Mouse (Mus musculus): Measurements from ENCODE around the gene Pex10. TPM values are rescaled to one million over a fixed set of nuclear protein-coding genes. Genes with fewer than 3 reads are reported as not detected.

Gene Pex10
- polyA plus RNA-seq, 1 experiment from 2014 or later = 21.3 TPM

Other genes starting within 250 kb of the Pex10 start
- gene Ttc34, start 229.6 kb upstream of the Pex10 start, polyA plus RNA-seq (2015; fragmentation: Nextera tagmentation; extraction: Ambion mirVana) = 0.12 and 0.27 TPM in 2 replicates
- 0.20 and 0.23 TPM in 2 replicates for gene Mmel1, start 197.4 kb upstream of the Pex10 start, polyA plus RNA-seq (2015; fragmentation: Nextera tagmentation; extraction: Ambion mirVana)
- 57.3 and 65.5 TPM in 2 replicates for gene Fam213b, start 167.9 kb upstream of the Pex10 start, polyA plus RNA-seq (2015; fragmentation: Nextera tagmentation; extraction: Ambion mirVana)
- 0.86 and 1.1 TPM in 2 replicates for gene Tnfrsf14, start 138.5 kb upstream of the Pex10 start, polyA plus RNA-seq (2015; fragmentation: Nextera tagmentation; extraction: Ambion mirVana)
- 1.1 and 1.3 TPM in 2 replicates for gene Hes5, start 106.1 kb upstream of the Pex10 start, polyA plus RNA-seq (2015; fragmentation: Nextera tagmentation; extraction: Ambion mirVana)
- gene Pank4, start 102.9 kb upstream of the Pex10 start, polyA plus RNA-seq (2015; fragmentation: Nextera tagmentation; extraction: Ambion mirVana) = 35.4 and 38.6 TPM in 2 replicates
- 11.6 and 13.7 TPM in 2 replicates for gene Plch2, start 10.2 kb upstream of the Pex10 start, polyA plus RNA-seq (2015; fragmentation: Nextera tagmentation; extraction: Ambion mirVana)
- 170 and 176 TPM in 2 replicates for gene Rer1, start 19.4 kb downstream of the Pex10 start, polyA plus RNA-seq (2015; fragmentation: Nextera tagmentation; extraction: Ambion mirVana)
- 5.0 and 6.2 TPM in 2 replicates for gene Morn1, start 19.6 kb downstream of the Pex10 start, polyA plus RNA-seq (2015; fragmentation: Nextera tagmentation; extraction: Ambion mirVana)
- gene Ski, start 155.6 kb downstream of the Pex10 start, polyA plus RNA-seq (2015; fragmentation: Nextera tagmentation; extraction: Ambion mirVana) = 25.2 and 26.8 TPM in 2 replicates
- gene Faap20, start 182.8 kb downstream of the Pex10 start, polyA plus RNA-seq (2015; fragmentation: Nextera tagmentation; extraction: Ambion mirVana) = 74.0 and 76.2 TPM in 2 replicates

Measured in limb, embryonic 15.5 days (tissue).